Mouse (Mus musculus): ENCODE data around the gene Vstm4. TPM values are rescaled to one million over a fixed set of nuclear protein-coding genes. Genes with fewer than 3 reads are reported as not detected.

Vstm4 gene
- total RNA-seq, 1 experiment from 2014 or later = 0.30 TPM

- ATAC-seq (replicated peaks in 1 of 2; ENCODE audit: insufficient read depth in 1 of 2, low FRiP score in 2 of 2, low TSS enrichment in 1 of 2, low read depth in 1 of 2, poor library complexity in 2 of 2, severe bottlenecking in 2 of 2) = no peak
Measured at GRCm38 (mm10) chr14:32906545-32906944, 50.0 kb downstream of the Vstm4 start.

GRCm38 (mm10) chr14:32909112-32909511 lies 52.6 kb downstream of the Vstm4 start:
- ATAC-seq (replicated peaks in 1 of 2; ENCODE audit: insufficient read depth in 1 of 2, low FRiP score in 2 of 2, low TSS enrichment in 1 of 2, low read depth in 1 of 2, poor library complexity in 2 of 2, severe bottlenecking in 2 of 2) = no peak

DNA sequence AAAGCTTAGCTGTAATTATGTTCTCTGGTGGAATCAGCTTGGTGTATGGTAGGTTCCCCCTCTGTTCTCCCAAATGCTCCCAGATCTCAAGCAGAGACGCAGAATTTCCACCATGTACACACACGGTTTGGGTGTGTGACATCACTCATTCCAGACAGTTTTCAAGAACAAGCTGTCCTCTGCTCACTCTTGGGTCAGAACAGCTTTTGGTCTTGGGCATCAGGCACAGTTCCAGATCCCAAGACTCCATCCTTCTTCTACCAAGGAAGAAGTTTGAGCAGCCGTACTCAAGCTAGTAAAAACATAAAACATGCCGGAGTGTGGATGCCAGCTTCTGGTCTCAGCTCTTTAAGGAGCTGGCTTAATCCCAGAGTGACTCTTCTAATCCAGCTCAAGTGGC lies 54.6 kb downstream of the Vstm4 start:
- no peak for ATAC-seq (replicated peaks in 1 of 2; ENCODE audit: insufficient read depth in 1 of 2, low FRiP score in 2 of 2, low TSS enrichment in 1 of 2, low read depth in 1 of 2, poor library complexity in 2 of 2, severe bottlenecking in 2 of 2)

GRCm38 (mm10) chr14:32915360-32915759 lies 58.8 kb downstream of the Vstm4 start:
- no peak for ATAC-seq (replicated peaks in 1 of 2; ENCODE audit: insufficient read depth in 1 of 2, low FRiP score in 2 of 2, low TSS enrichment in 1 of 2, low read depth in 1 of 2, poor library complexity in 2 of 2, severe bottlenecking in 2 of 2)

DNA sequence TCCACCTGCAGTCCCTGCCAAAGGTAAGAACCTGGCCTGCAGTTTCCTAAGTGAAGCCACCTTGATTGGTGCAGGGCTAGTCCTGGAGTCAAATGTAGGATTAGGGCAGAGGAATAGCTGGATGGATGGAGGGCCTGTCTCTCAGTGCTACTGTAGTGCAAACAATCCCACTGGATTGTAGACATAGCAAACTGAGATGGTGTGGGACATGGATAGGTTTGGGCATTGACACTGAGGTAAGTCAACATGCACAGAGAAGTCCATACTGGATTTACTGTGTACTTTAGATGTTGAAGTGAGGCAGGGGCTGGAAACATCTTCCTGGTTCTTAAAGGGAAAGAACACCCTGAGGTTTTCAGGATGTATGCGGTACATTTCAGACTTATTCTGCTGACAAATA lies 61.4 kb downstream of the Vstm4 start:
- ATAC-seq (replicated peaks in 1 of 2; ENCODE audit: insufficient read depth in 1 of 2, low FRiP score in 2 of 2, low TSS enrichment in 1 of 2, low read depth in 1 of 2, poor library complexity in 2 of 2, severe bottlenecking in 2 of 2) = no peak

- no peak for ATAC-seq (replicated peaks in 1 of 2; ENCODE audit: insufficient read depth in 1 of 2, low FRiP score in 2 of 2, low TSS enrichment in 1 of 2, low read depth in 1 of 2, poor library complexity in 2 of 2, severe bottlenecking in 2 of 2)
Measured at GRCm38 (mm10) chr14:32923871-32924270, 67.3 kb downstream of the Vstm4 start.

DNA sequence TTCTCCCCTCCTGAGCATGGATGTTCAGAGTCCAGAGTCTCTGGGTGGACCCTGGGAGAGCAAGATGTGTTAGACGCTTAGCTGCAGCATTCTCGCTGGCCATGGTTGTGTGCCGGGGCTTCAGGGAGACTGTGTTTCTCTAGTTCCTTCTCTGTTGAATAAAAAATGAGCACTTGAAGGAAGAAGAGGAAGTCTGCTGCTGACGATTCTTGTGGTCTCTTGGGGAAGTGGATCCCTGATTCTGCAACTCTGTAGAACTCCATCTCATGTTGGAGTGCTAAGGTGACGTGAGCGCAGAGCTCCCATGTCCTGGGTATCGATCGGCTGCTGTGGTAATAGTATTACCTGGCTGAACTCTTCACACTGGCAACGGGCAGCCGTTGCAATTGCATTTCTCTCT lies 75.2 kb downstream of the Vstm4 start:
- ATAC-seq (replicated peaks in 1 of 2; ENCODE audit: insufficient read depth in 1 of 2, low FRiP score in 2 of 2, low TSS enrichment in 1 of 2, low read depth in 1 of 2, poor library complexity in 2 of 2, severe bottlenecking in 2 of 2) = peak; percentile 92

DNA sequence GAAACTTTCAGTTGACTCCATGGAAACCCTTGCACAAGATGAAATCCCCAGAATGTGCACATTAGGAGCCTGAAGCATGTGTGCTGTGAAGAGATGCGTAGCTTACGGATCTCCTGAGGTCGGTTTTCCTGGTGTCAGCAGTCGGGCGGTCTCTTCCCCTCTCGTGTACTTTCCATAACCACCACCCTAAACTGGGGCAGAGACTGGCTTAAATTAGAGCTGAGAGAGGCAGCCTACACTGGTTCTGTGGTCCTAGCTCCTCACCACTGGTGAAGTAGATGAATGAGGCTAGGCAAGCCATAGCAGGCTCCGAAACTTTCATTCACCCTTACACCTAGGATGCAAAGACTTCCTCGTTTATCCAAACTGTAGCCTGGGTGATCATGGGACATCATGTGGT lies 75.7 kb downstream of the Vstm4 start:
- ATAC-seq (replicated peaks in 1 of 2; ENCODE audit: insufficient read depth in 1 of 2, low FRiP score in 2 of 2, low TSS enrichment in 1 of 2, low read depth in 1 of 2, poor library complexity in 2 of 2, severe bottlenecking in 2 of 2) = no peak

DNA sequence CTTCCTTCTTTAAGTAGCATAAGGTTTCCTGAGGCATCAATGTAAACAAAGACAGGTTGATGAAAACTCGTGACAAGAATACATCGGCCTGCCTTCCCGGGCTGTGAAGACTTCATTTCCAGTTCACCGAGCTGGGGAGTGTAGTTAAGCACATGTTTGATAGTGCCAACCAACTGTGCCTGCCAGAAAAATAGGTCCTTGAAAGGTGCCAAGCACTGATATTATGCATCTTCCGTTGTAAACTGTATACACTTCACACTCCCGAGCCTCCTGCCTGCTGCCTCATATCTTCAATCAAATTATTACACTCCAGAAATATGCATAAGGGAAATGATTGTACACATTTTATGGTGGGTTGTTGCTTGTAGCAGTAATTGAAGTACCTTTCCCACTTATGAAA lies 77.5 kb downstream of the Vstm4 start:
- no peak for ATAC-seq (replicated peaks in 1 of 2; ENCODE audit: insufficient read depth in 1 of 2, low FRiP score in 2 of 2, low TSS enrichment in 1 of 2, low read depth in 1 of 2, poor library complexity in 2 of 2, severe bottlenecking in 2 of 2)

- no peak for ATAC-seq (replicated peaks in 1 of 2; ENCODE audit: insufficient read depth in 1 of 2, low FRiP score in 2 of 2, low TSS enrichment in 1 of 2, low read depth in 1 of 2, poor library complexity in 2 of 2, severe bottlenecking in 2 of 2)
Measured at GRCm38 (mm10) chr14:32939217-32939616, 82.7 kb downstream of the Vstm4 start.

DNA sequence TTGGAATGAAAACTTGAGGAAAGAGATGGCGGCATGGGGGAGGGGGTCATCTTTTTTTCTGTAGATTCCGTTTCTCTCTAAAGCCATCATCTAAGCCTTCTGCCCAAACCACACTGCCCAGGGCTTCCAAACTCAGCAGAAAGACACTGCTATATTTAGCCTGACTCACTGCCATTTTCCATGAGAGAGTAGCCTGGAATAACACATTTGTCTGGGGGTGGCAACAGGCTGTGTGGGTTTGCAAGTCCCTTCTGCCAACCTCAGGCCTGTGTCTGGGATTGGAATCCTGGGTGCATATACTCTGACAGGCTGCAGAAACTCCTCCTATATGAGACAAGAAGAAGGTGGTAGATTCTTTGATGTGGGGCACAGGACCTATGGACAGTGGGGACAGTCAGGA lies 91.0 kb downstream of the Vstm4 start:
- no peak for ATAC-seq (replicated peaks in 1 of 2; ENCODE audit: insufficient read depth in 1 of 2, low FRiP score in 2 of 2, low TSS enrichment in 1 of 2, low read depth in 1 of 2, poor library complexity in 2 of 2, severe bottlenecking in 2 of 2)

DNA sequence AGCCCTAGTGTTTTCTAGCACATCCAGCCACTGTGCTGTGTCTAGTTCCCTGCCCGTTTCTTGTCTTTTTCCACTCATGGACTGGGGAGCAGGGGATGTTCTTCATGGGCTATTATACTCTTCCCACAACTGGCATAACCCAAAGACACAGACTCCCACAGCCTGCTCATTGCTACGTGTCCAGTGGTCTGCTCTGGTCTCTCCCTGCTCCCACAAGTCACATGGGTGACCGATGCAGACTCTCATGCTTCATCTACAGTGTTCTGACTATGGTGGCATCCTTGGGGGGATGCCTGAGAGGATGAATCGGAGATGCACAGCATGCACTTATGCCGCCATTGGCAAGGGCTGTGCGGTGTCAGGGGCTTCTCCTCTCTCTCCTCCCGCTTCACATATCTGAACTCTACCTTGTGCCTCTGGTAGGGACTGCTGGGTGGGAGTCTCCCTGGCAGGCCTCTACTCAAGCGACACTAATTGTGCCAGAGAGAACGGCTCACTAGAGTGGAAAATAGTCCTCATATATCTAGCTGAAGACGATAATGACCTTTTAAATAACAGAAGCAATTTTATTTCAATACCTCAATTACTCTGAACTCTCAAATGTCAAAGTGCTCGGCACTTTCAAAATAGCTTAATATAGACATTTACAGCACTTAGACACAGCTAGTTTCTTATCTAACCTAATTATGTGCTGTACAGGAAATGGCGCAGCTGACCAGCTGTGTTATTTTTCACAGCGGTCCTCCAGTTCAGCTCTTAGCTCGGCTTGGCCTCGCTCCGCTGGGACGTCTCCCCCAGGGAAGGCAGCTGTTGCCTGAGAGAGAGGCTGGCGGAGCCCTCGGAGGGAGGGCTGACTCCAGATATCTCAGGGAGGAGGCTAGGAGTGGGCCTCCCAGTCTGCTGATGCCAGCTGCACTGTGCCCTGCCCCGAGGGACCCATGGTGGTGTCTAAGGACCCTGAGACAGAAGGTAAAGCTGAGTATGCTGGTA lies 94.1 kb downstream of the Vstm4 start:
- ATAC-seq (replicated peaks in 1 of 2; ENCODE audit: insufficient read depth in 1 of 2, low FRiP score in 2 of 2, low TSS enrichment in 1 of 2, low read depth in 1 of 2, poor library complexity in 2 of 2, severe bottlenecking in 2 of 2) = no peak

- ATAC-seq (replicated peaks in 1 of 2; ENCODE audit: insufficient read depth in 1 of 2, low FRiP score in 2 of 2, low TSS enrichment in 1 of 2, low read depth in 1 of 2, poor library complexity in 2 of 2, severe bottlenecking in 2 of 2) = no peak
Measured at GRCm38 (mm10) chr14:32956486-32956885, 99.9 kb downstream of the Vstm4 start.

DNA sequence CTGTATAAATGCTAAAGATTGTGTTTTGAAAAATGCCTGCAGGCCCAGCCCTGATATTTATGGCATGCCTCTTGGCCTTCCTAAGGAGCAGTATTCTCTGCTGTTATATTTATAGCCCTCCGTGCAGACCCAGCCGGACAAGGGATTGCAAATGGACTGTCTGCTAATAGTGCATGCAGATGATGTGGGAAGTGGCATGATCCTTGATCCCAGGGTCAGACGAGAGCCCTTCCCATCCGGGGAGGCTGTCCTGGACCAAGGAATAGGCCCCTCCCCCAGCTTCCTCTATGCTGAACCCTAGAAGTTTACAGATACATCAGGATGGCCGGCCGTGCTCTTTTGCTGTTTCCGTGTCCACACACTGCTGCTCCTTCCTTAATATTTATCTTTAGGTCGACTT lies 102.1 kb downstream of the Vstm4 start:
- ATAC-seq (replicated peaks in 1 of 2; ENCODE audit: insufficient read depth in 1 of 2, low FRiP score in 2 of 2, low TSS enrichment in 1 of 2, low read depth in 1 of 2, poor library complexity in 2 of 2, severe bottlenecking in 2 of 2) = no peak

DNA sequence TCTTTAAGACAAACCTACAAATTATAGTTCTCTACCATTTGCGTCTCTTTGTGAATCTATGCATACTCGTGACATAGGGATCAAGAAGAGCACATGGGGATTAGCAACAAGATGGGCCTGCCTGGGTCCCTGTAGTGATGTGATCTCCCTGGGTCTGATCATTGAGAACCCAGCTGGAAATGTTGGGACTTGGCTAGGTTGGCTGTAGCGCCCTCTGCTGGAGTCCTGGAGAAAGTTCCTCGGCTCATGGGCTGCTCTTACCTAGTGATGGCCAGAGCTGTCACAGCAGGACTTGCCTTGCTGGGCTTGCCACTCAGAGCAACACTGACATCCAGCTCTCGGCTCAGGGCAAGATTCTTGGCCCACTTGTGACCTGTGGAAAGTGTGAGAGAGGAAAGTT lies 103.9 kb downstream of the Vstm4 start:
- peak; percentile 43 to 56; a peak in 2 of 4 replicates for ATAC-seq (replicated peaks in 1 of 2; ENCODE audit: insufficient read depth in 1 of 2, low FRiP score in 2 of 2, low TSS enrichment in 1 of 2, low read depth in 1 of 2, poor library complexity in 2 of 2, severe bottlenecking in 2 of 2)

- ATAC-seq (replicated peaks in 1 of 2; ENCODE audit: insufficient read depth in 1 of 2, low FRiP score in 2 of 2, low TSS enrichment in 1 of 2, low read depth in 1 of 2, poor library complexity in 2 of 2, severe bottlenecking in 2 of 2) = no peak
Measured at GRCm38 (mm10) chr14:32964742-32965141, 108.2 kb downstream of the Vstm4 start.

DNA sequence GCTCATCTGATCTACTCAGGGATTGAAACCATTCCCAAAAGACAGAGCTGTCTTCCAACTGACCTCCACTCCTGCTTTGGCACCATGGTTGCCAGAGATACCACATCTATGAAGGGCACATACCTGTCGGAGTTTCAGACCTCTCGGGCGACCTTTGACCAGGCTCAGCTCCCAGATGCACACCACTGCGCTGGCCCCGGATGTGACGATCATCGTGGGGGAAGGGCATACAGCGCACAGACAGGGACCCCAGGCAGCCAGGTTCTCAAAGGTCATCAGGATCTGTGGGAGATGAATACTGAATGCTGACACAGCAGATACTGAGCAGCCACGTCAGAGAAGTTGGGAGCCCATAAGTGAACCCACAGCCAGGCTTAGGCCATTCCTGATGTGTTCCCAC lies 114.1 kb downstream of the Vstm4 start:
- ATAC-seq (replicated peaks in 1 of 2; ENCODE audit: insufficient read depth in 1 of 2, low FRiP score in 2 of 2, low TSS enrichment in 1 of 2, low read depth in 1 of 2, poor library complexity in 2 of 2, severe bottlenecking in 2 of 2) = no peak

GRCm38 (mm10) chr14:32984176-32984738 lies 127.7 kb downstream of the Vstm4 start:
- no peak for ATAC-seq (replicated peaks in 1 of 2; ENCODE audit: insufficient read depth in 1 of 2, low FRiP score in 2 of 2, low TSS enrichment in 1 of 2, low read depth in 1 of 2, poor library complexity in 2 of 2, severe bottlenecking in 2 of 2)

DNA sequence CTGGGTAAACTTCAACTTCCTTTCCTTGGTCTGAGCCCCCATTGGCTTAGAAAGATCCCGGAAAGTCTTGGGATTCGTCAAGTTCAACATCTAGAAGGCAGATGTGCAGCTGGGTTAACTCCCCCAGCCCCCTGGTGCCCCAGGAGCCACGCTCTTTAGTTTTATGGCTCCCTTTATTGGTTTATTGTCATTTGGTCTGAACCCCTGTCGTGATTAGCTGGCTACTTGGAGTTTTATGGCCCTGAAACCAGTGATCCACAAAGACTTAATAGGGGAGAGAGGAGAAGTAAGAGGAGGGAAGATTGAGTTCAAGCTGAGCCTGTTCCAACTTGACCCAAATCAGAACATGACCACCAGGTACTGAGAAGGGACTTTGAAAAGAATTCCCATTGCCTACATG lies 130.1 kb downstream of the Vstm4 start:
- ATAC-seq (replicated peaks in 1 of 2; ENCODE audit: insufficient read depth in 1 of 2, low FRiP score in 2 of 2, low TSS enrichment in 1 of 2, low read depth in 1 of 2, poor library complexity in 2 of 2, severe bottlenecking in 2 of 2) = no peak
